Mouse (Mus musculus): Measurements from ENCODE around the gene Wipi1.

DNA sequence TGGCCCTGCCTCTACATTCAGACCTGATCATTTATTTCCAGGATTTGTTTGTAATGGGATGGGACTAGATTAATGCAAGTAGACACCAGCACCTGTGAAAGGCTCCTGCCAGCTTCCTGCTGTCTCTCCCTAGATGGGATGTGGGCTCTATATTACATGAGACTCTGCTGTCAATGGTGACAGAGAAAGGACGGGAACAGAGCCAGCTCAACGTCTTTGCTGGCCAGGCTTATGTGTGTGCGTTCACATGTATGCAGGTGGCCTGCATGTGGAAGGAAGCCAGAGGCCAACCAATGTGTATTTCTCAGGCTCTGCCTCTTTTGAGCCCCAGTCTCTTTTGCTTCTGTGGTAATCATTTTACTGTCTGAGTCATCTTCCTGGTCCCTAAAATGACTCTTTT lies 33.2 kb downstream of the Wipi1 start:
- TF ChIP-seq POLR2A (IDR thresholded peaks at IDR 0.05; ENCODE audit: low read depth, low read length) = no peak
- no peak for TF ChIP-seq CTCF (conservative IDR thresholded peaks at IDR 0.05 in 1 of 2, IDR thresholded peaks at IDR 0.05 in 1 of 2; ENCODE audit: low read depth in 2 of 2, low read length in 2 of 2)
